In the genomic region with DNA sequence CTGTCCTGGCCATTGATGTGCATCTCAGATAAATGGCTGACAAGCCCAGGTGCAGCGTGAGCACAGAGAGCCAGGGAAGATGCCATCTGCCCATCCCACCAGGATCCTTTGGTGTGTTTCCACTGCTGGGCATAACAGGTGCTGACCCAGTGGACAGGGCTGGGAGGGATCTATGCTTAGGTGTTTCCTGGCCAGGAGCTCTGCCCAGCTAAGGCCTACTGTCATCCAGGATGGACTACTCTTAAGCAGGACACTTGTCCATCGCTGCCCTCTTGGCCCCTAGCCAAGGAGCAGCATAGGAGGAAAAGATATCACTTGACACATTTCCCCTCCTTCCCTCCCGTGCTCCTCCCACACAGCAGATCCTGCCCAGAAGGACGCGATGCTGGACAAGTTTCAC, we compare ENCODE assay signal across 21 mouse cellular contexts. TPM values are rescaled to one million over a fixed set of nuclear protein-coding genes. Genes with fewer than 3 reads are reported as not detected.
DNase-seq lines count a peak whose midpoint lies in the region; ATAC-seq and TF ChIP-seq lines count a peak whose summit lies in the region.
"Had no signal": no experiment of that assay in that cellular context is flagged by ENCODE, and none has a peak within 500 bp of the region (broad histone marks: within the 10 kb centered on the region; RNA-seq: fewer than 3 reads in every experiment).

No protein-coding gene starts in this region.

- peak overlapping the region; percentile 81 for H3K27ac ChIP-seq in gastrocnemius, adult 2 months
- 0 out of 2 replicates have a peak overlapping the region, but pooled peaks have one; percentile 14 for H3K27ac ChIP-seq in hindbrain, embryonic 16.5 days (ENCODE audit: low read depth, low read length)
- H3K27ac ChIP-seq in hindbrain, embryonic 12.5 days = no peak overlapping the region
- H3K27ac ChIP-seq: lung, embryonic 15.5 days; midbrain, embryonic 12.5 days had no signal

- H3K36me3 ChIP-seq in hindbrain, embryonic 16.5 days (ENCODE audit: control insufficient read depth, insufficient read depth, low read length) = peaks cover 2% of the 10 kb centered on the region
- peaks cover 31% of the 10 kb centered on the region; the same call in 1 of the 2 replicates for H3K36me3 ChIP-seq in hindbrain, embryonic 12.5 days
- H3K36me3 ChIP-seq: lung, embryonic 15.5 days had no signal

- no peak overlapping the region for H3K4me3 ChIP-seq in gastrocnemius, adult 2 months
- H3K4me3 ChIP-seq in hindbrain, embryonic 16.5 days (ENCODE audit: low read length) = no peak overlapping the region
- no peak overlapping the region for H3K4me3 ChIP-seq in hindbrain, embryonic 12.5 days
- H3K4me3 ChIP-seq: kidney, embryonic 15.5 days; layer of hippocampus, adult 2 months; lung, embryonic 15.5 days; midbrain, embryonic 12.5 days had no signal

- intact Hi-C loops in gastrocnemius, adult 2 months (cut with DNase I) = no loop called here
- intact Hi-C loops in gastrocnemius, postnatal 14 days (cut with DNase I; ENCODE audit: low total_unique reads) = no loop called here

- no peak for ATAC-seq in hindbrain, embryonic 16.5 days
- ATAC-seq in hindbrain, embryonic 12.5 days (ENCODE audit: low FRiP score) = no peak
- ATAC-seq: inflammation-experienced regulatory T-cells, adult 6 months had no signal

- 75% methylated on average over 5 of the region's 5 CpGs for WGBS in hindbrain, embryonic 16.5 days
- WGBS in hindbrain, embryonic 12.5 days = 88% methylated on average over 5 of the region's 5 CpGs

- peaks cover 8% of the 10 kb centered on the region for H3K4me1 ChIP-seq in hindbrain, embryonic 16.5 days (ENCODE audit: control insufficient read depth, insufficient read depth, low read depth, low read length)
- H3K4me1 ChIP-seq in hindbrain, embryonic 12.5 days = 0 out of 2 replicates have a peak, but pooled peaks cover 9% of the 10 kb centered on the region
- H3K4me1 ChIP-seq: midbrain, embryonic 12.5 days had no signal

- DNase-seq in gastrocnemius, adult 2 months = no peak
- DNase-seq in gastrocnemius, postnatal 14 days = no peak
- DNase-seq in brain, adult 2 months (ENCODE audit: low read depth, low spot score) = peak; percentile 62
- peak; percentile 78 for DNase-seq in cerebellum, adult 9-10 months
- DNase-seq in embryo, embryonic 10.5 days (ENCODE audit: low spot score) = no peak
- DNase-seq in yolk sac, embryonic 10.5 days (ENCODE audit: low spot score) = no peak
- DNase-seq: adrenal gland, postnatal 25 days; liver; thymus, postnatal 14 days had no signal

- no peaks in the 10 kb centered on the region for H3K9me3 ChIP-seq in hindbrain, embryonic 16.5 days (ENCODE audit: control insufficient read depth, low read length)
- no peaks in the 10 kb centered on the region for H3K9me3 ChIP-seq in hindbrain, embryonic 12.5 days (replicated peaks)
- H3K9me3 ChIP-seq: kidney, embryonic 15.5 days; lung, embryonic 15.5 days; midbrain, embryonic 12.5 days had no signal

- no peak overlapping the region for H3K4me2 ChIP-seq in hindbrain, embryonic 16.5 days (ENCODE audit: low read length)
- no peak overlapping the region for H3K4me2 ChIP-seq in hindbrain, embryonic 12.5 days (replicated peaks)
- H3K4me2 ChIP-seq: kidney, embryonic 15.5 days; lung, embryonic 15.5 days; midbrain, embryonic 12.5 days had no signal

- H3K27me3 ChIP-seq in hindbrain, embryonic 16.5 days (replicated peaks; ENCODE audit: control insufficient read depth, insufficient read depth, low read length) = no peaks in the 10 kb centered on the region
- no peaks in the 10 kb centered on the region for H3K27me3 ChIP-seq in hindbrain, embryonic 12.5 days
- H3K27me3 ChIP-seq: kidney, embryonic 15.5 days; lung, embryonic 15.5 days; midbrain, embryonic 12.5 days had no signal

- no peak overlapping the region for H3K9ac ChIP-seq in hindbrain, embryonic 16.5 days (ENCODE audit: low read depth, low read length)
- H3K9ac ChIP-seq in hindbrain, embryonic 12.5 days = no peak overlapping the region
- H3K9ac ChIP-seq: kidney, embryonic 15.5 days; lung, embryonic 15.5 days; midbrain, embryonic 12.5 days had no signal

- no peak for TF ChIP-seq CTCF in gastrocnemius, adult 2 months (IDR thresholded peaks at IDR 0.05)

RNA-seq across cellular contexts. Expression of gene Rho, which starts 14.9 kb away (rescaled TPM):
- under 1 TPM in 1 of 2 experiments, not detected in 1; 0.06 TPM for total RNA-seq in gastrocnemius, adult 2 months (2021)
- total RNA-seq in gastrocnemius, postnatal 14 days (2021) = under 1 TPM; 0.14 to 0.22 TPM
- 0.35 and 0.50 TPM in 2 replicates for polyA plus RNA-seq in hindbrain, embryonic 16.5 days (2015; fragmentation: Nextera tagmentation; extraction: Ambion mirVana)
- 0.16 and 0.19 TPM in 2 replicates for polyA plus RNA-seq in hindbrain, embryonic 12.5 days (2016; fragmentation: Nextera tagmentation; extraction: Ambion mirVana)
- polyA plus RNA-seq: midbrain, embryonic 12.5 days had no signal

RNA-seq across cellular contexts. Expression of gene H1foo, which starts 28.1 kb away (rescaled TPM):
- total RNA-seq in gastrocnemius, adult 2 months (2021) = not detected
- total RNA-seq in gastrocnemius, postnatal 14 days (2021) = not detected
- polyA plus RNA-seq in hindbrain, embryonic 16.5 days (2015; fragmentation: Nextera tagmentation; extraction: Ambion mirVana) = not detected in 2 replicates
- polyA plus RNA-seq in hindbrain, embryonic 12.5 days (2016; fragmentation: Nextera tagmentation; extraction: Ambion mirVana) = not detected in 2 replicates
- total RNA-seq: adrenal gland, postnatal 25 days; ES-E14; gastrocnemius, postnatal 4 days; layer of hippocampus, adult 2 months; left cerebral cortex, postnatal 10 days had no signal
- polyA plus RNA-seq: C2C12; frontal cortex, adult 2 months; inflammation-experienced regulatory T-cells, adult 6 months; kidney, embryonic 15.5 days; lung, embryonic 15.5 days; midbrain, embryonic 12.5 days had no signal

Comparison
In these comparisons a context has a peak if more than half of its experiments do, and no peak if none do; other contexts are left out.
1. DNase-seq: peak in brain, adult 2 months (single experiment) and cerebellum, adult 9-10 months (single experiment); none in gastrocnemius, adult 2 months (single experiment), gastrocnemius, postnatal 14 days (single experiment), embryo, embryonic 10.5 days (single experiment) and yolk sac, embryonic 10.5 days (single experiment).